Mouse (Mus musculus) small intestine, adult 2 months (tissue): ENCODE results near the gene Tmem131. TPM values are rescaled to one million over a fixed set of nuclear protein-coding genes. Genes with fewer than 3 reads are reported as not detected.
"Not testable (repeated sequence)": the region's sequence is repeated elsewhere in the genome, so short reads cannot be mapped to it uniquely, and the experiment has no call there.

Experiments used
- H3K27ac ChIP-seq: fragments of 200-500 bp; 2 replicates; pipeline ENCODE4 v1.5.1; 2012; ENCODE audit warnings: low read depth, low read length, control low read depth, inconsistent platforms; ENCODE audit not compliant: insufficient read depth
- H3K27me3 ChIP-seq: fragments of 200-500 bp; 2 replicates; pipeline ENCODE4 v1.6.1; 2012; ENCODE audit warnings: mild to moderate bottlenecking, moderate library complexity, low read length, inconsistent platforms; ENCODE audit not compliant: control insufficient read depth, insufficient read depth
- H3K36me3 ChIP-seq: fragments of 200-500 bp; 2 replicates; pipeline ENCODE4 v1.6.1; 2012; ENCODE audit warnings: mild to moderate bottlenecking, low read length, control low read depth, inconsistent platforms; ENCODE audit not compliant: control insufficient read depth, insufficient read depth
- H3K4me1 ChIP-seq: fragments of 200-500 bp; 2 replicates; pipeline ENCODE4 v1.6.1; 2012; ENCODE audit warnings: low read length, inconsistent platforms, mixed read lengths; ENCODE audit not compliant: control insufficient read depth, insufficient read depth, insufficient read length
- H3K4me3 ChIP-seq: fragments of 200-500 bp; 2 replicates; pipeline ENCODE4 v1.5.1; 2012; ENCODE audit warnings: low read depth, mild to moderate bottlenecking, control low read depth, inconsistent platforms, low read length, moderate library complexity
- CTCF ChIP-seq: fragments of 200-500 bp; IDR thresholded peaks from 2 replicates; pipeline ENCODE4 v1.5.1; 2012; ENCODE audit warnings: low read depth, mild to moderate bottlenecking, control low read depth, inconsistent platforms, low read length, moderate library complexity, mixed read lengths; ENCODE audit not compliant: insufficient replicate concordance, insufficient read length; ENCODE audit errors: extremely low read depth
- POLR2A ChIP-seq: fragments of 200-500 bp; IDR thresholded peaks from 2 replicates; pipeline ENCODE4 v1.6.1; 2012; ENCODE audit warnings: low read depth, mild to moderate bottlenecking, control low read depth, inconsistent platforms, low read length, moderate library complexity
- WGBS: fragments of 180-500 bp; shearing (Covaris S2); methylation state at CpG from one replicate; pipeline ENCODE4 v1.1.7; 2018; 5-methylcytosine and 5-hydroxymethylcytosine counted together
- polyA plus RNA-seq: library from polyadenylated mRNA; depleted of rRNA; stranded (reverse); fragments of >200 nt; gene quantifications from 2 replicates; pipeline ENCODE4 v1.2.3, GENCODE M21; 2012

Gene Tmem131
- polyA plus RNA-seq, 1 experiment: 39.6 TPM

GRCm38 (mm10) chr1:36830913-36831866, 112.3 kb downstream of the Tmem131 start:
- no peak for TF ChIP-seq CTCF
- TF ChIP-seq POLR2A: no peak
- Histone ChIP-seq H3K4me1 (no peaks in the 10 kb centered on the region), H3K27me3 (no peaks in the 10 kb centered on the region), H3K36me3 (peaks cover 58% of the 10 kb centered on the region), H3K4me3 (no peak overlapping the region), H3K27ac (peak overlapping the region; percentile 12; the same call in 1 of the 2 replicates)
- 68% methylated on average over 14 of the region's 14 CpGs for WGBS

DNA sequence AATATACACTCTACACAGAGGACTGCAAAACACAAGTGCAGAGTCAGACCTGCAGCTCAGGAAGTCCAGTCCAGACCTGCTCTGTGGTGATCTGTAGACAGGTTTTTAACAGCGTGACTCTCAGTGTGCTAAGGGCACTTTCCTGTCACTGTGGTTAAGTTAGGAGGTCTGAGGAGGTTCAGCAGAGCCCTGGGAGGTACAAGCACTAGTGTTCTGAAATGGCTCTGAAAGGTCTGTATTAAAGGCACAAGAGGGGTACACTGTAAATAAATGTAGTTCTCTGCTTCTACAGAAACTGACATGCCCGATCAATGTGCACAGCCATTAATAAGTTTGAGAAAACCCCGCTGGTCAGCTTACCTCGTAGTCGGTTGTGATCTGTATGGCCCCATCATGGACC, 119.1 kb downstream of the Tmem131 start:
- Histone ChIP-seq H3K4me1 (no peaks in the 10 kb centered on the region), H3K36me3 (peaks cover 46% of the 10 kb centered on the region), H3K27ac (no peak overlapping the region), H3K4me3 (no peak overlapping the region), H3K27me3 (no peaks in the 10 kb centered on the region)
- TF ChIP-seq CTCF (no peak), POLR2A (no peak)
- 94% methylated on average over 5 of the region's 5 CpGs for WGBS

DNA sequence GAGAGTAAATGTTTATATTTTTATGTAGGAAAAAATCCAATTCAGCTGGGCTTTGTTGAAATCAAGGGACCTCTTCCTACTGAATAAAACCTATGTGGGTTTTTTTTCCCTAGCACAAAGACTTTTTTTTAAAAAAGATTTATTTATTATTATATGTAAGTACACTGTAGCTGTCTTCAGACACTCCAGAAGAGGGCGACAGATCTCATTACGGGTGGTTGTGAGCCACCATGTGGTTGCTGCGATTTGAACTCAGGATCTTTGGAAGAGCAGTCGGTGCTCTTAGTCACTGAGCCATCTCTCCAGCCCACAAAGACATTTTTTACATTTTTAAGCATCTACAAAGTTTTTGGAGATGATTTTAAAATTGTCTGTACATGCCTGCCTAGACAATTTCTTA, 121.5 kb downstream of the Tmem131 start:
- H3K4me3 ChIP-seq, H3K4me1 ChIP-seq, H3K27ac ChIP-seq, H3K27me3 ChIP-seq: not testable (repeated sequence)
- WGBS: 91% methylated on average over 4 of the region's 4 CpGs
- peaks cover 49% of the 10 kb centered on the region for H3K36me3 ChIP-seq

DNA sequence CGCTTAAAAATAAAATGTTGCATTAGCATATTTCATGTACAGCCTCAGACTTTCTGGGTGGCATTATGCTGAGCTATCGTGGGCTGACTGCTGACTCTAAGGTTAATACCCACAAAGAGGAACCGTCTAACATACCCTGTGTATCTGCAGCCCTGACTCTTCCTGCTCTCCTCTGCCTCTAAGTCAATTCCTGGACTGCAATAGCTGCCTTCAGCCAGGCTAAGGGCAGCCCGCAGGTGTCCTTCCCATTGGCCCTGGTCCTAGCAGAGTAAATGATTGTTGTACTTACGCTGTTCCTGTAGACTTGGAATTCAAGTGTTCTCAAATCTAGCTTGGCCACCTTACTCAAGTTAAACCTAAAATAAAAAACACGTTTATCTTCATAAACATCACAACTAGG, 128.3 kb downstream of the Tmem131 start:
- Histone ChIP-seq H3K27ac (no peak overlapping the region), H3K27me3 (no peaks in the 10 kb centered on the region), H3K36me3 (peaks cover 67% of the 10 kb centered on the region), H3K4me1 (no peaks in the 10 kb centered on the region), H3K4me3 (no peak overlapping the region)
- 76% methylated on average over 6 of the region's 6 CpGs for WGBS
- no peak for TF ChIP-seq POLR2A
- no peak for TF ChIP-seq CTCF

DNA sequence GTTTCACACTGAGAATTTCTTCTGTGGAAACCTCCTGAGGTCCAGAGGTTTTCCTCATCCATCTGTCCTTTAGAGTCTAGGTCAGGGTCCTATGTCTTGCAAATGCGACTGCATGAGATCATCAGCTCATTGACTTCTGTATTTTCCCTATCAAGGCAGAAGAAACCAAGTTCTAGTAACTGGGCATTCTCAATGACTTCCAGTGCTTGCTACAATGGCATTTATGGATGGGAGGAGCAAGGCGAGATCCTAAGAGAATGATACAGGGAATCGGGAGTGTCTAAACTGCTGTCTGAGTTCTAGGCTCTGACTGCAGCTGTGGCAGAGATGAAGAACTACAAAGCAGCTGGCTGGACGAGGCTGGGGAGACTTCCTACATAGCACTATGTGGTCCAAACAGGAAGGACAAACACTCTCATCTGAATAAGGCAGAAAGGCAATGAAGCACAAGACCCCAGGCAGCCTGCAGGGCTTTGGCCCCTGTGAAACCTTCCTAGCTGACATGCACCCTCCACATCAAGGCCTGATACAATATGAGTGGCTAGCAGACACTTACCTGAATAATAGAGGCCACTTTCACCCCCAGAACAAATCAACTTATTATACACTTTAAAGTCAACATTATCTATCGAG, 129.1 kb downstream of the Tmem131 start:
- no peak overlapping the region for H3K27ac ChIP-seq
- H3K27me3 ChIP-seq: no peaks in the 10 kb centered on the region
- peaks cover 70% of the 10 kb centered on the region for H3K36me3 ChIP-seq
- TF ChIP-seq CTCF (no peak), POLR2A (no peak)
- no peak overlapping the region for H3K4me3 ChIP-seq
- H3K4me1 ChIP-seq: no peaks in the 10 kb centered on the region
- 74% methylated on average over 5 of the region's 5 CpGs for WGBS

GRCm38 (mm10) chr1:36813415-36813814, 130.1 kb downstream of the Tmem131 start:
- Histone ChIP-seq H3K36me3 (peaks cover 72% of the 10 kb centered on the region), H3K27ac (no peak overlapping the region), H3K27me3 (no peaks in the 10 kb centered on the region), H3K4me3 (no peak overlapping the region), H3K4me1 (no peaks in the 10 kb centered on the region)
- WGBS: 64% methylated on average over 7 of the region's 7 CpGs
- TF ChIP-seq POLR2A (no peak), CTCF (no peak)

- Histone ChIP-seq H3K4me1 (no peaks in the 10 kb centered on the region), H3K4me3 (no peak overlapping the region), H3K27me3 (no peaks in the 10 kb centered on the region), H3K36me3 (peaks cover 75% of the 10 kb centered on the region), H3K27ac (no peak overlapping the region)
- TF ChIP-seq POLR2A (no peak), CTCF (no peak)
- WGBS: 93% methylated on average over 7 of the region's 7 CpGs
These were observed 131.7 kb downstream of the Tmem131 start for GRCm38 (mm10) chr1:36811806-36812205.
